Mouse (Mus musculus) liver, adult 2 months (tissue): ENCODE data around the gene Gmfb.

Experiments
- CTCF ChIP-seq: fragments of 200-500 bp; IDR thresholded peaks from 2 replicates; pipeline ENCODE4 v1.5.1; 2011; ENCODE audit warnings: low read depth, low read length, control low read depth
- POLR2A ChIP-seq: fragments of 200-500 bp; IDR thresholded peaks from 2 replicates; pipeline ENCODE4 v1.6.1; 2011; ENCODE audit warnings: low read length, control low read depth; ENCODE audit not compliant: insufficient read depth; ENCODE audit errors: extremely low read depth

- TF ChIP-seq POLR2A = no peak
- TF ChIP-seq CTCF = peak; percentile 58
Observed at GRCm38 (mm10) chr14:46779217-46779616, 42.8 kb downstream of the Gmfb start.
